Mouse (Mus musculus) limb, embryonic 11.5 days (tissue): ENCODE measurements around the gene Angptl1. TPM values are rescaled to one million over a fixed set of nuclear protein-coding genes. Genes with fewer than 3 reads are reported as not detected.

Experiments
- ATAC-seq: fragments of 200-750 bp; cut with Nextera tagmentation; 2 replicates; pipeline ENCODE4 v1.8.0; 2017; ENCODE audit warnings: low read depth; ENCODE audit not compliant: insufficient number of reproducible peaks, low FRiP score, low TSS enrichment
- DNase-seq: peaks from one replicate; pipeline ENCODE4 v3.0.0-alpha.2; 2015; ENCODE audit warnings: low spot score
- H3K27ac ChIP-seq: fragments of 300-500 bp; sonication (generic); replicated peaks from 2 replicates; pipeline ENCODE4 v1.5.1; 2014; ENCODE audit warnings: low read depth, mild to moderate bottlenecking, low read length
- H3K27me3 ChIP-seq: fragments of 300-500 bp; sonication (generic); 2 replicates; pipeline ENCODE4 v1.6.1; 2014; ENCODE audit warnings: mild to moderate bottlenecking, low read length, mixed read lengths; ENCODE audit not compliant: control insufficient read depth, insufficient read depth
- H3K36me3 ChIP-seq: fragments of 300-500 bp; sonication (generic); 2 replicates; pipeline ENCODE4 v1.6.1; 2014; ENCODE audit warnings: mild to moderate bottlenecking, low read length, moderate library complexity, mixed read lengths; ENCODE audit not compliant: control insufficient read depth, insufficient read depth
- H3K4me1 ChIP-seq: fragments of 300-500 bp; sonication (generic); 2 replicates; pipeline ENCODE4 v1.6.1; 2014; ENCODE audit warnings: low read length, mixed read lengths; ENCODE audit not compliant: control insufficient read depth, insufficient read depth
- H3K4me2 ChIP-seq: fragments of 300-500 bp; sonication (generic); 2 replicates; pipeline ENCODE4 v1.6.1; 2014; ENCODE audit warnings: low read depth, mild to moderate bottlenecking, moderate library complexity; ENCODE audit not compliant: severe bottlenecking
- H3K4me3 ChIP-seq: fragments of 300-500 bp; sonication (generic); 2 replicates; pipeline ENCODE4 v1.5.1; 2014; ENCODE audit warnings: low read depth, low read length
- H3K9ac ChIP-seq: fragments of 300-500 bp; sonication (generic); 2 replicates; pipeline ENCODE4 v1.6.1; 2014; ENCODE audit warnings: mild to moderate bottlenecking, low read length
- H3K9me3 ChIP-seq: fragments of 300-500 bp; sonication (generic); 2 replicates; pipeline ENCODE4 v1.6.1; 2016; ENCODE audit warnings: low read length; ENCODE audit not compliant: control insufficient read depth
- WGBS: fragments of 180-500 bp; shearing (Covaris S2); extraction: QIAGEN DNeasy Blood & Tissue Kit; methylation state at CpG from one replicate; pipeline ENCODE4 v1.1.7; 2014; 5-methylcytosine and 5-hydroxymethylcytosine counted together
- polyA plus RNA-seq: library from polyadenylated mRNA; unstranded; fragments of >200 nt; fragmentation: Nextera tagmentation; extraction: Ambion mirVana; gene quantifications from 2 replicates; pipeline ENCODE4 v1.2.1, GENCODE M21; 2014

Angptl1 gene
- polyA plus RNA-seq: 6.6 and 7.0 TPM in 2 replicates

- no peak within 1 kb of the TSS; the same call in 1 of the 2 replicates for H3K9ac ChIP-seq
- 0 out of 2 replicates have a peak within 1 kb of the TSS, but pooled peaks have one; percentile 9 for H3K4me3 ChIP-seq
- H3K9me3 ChIP-seq: no peaks in the 10 kb centered on the region
- H3K4me2 ChIP-seq: peak within 1 kb of the TSS; percentile 32
- H3K4me1 ChIP-seq: peaks cover 13% of the 10 kb centered on the region
- 25% methylated on average over 4 of the region's 4 CpGs for WGBS
- ATAC-seq (peak; percentile 65; the same call in 1 of the 2 replicates), DNase-seq (peak; percentile 43)
- no peaks in the 10 kb centered on the region; the same call in 1 of the 2 replicates for H3K36me3 ChIP-seq
- H3K27ac ChIP-seq: peak within 1 kb of the TSS; percentile 58
- H3K27me3 ChIP-seq: no peaks in the 10 kb centered on the region
These were observed at the start of gene Angptl1 for GRCm38 (mm10) chr1:156838177-156838576. Gene Angptl1 (plus strand): TSS chr1:156838562.

- H3K9ac ChIP-seq: no peak overlapping the region
These were observed 48.4 kb upstream of the Angptl1 start for GRCm38 (mm10) chr1:156789844-156790490.

GRCm38 (mm10) chr1:156796251-156796650 is 42.1 kb upstream of the Angptl1 start:
- 20% methylated on average over 9 of the region's 9 CpGs for WGBS
- no peak overlapping the region for H3K9ac ChIP-seq

More at GRCm38 (mm10) chr1:156789844-156790490, 48.4 kb upstream of the Angptl1 start:
- no peak overlapping the region for H3K4me2 ChIP-seq
- DNase-seq (no peak), ATAC-seq (no peak)
- H3K27me3 ChIP-seq: no peaks in the 10 kb centered on the region
- 0 out of 2 replicates have a peak, but pooled peaks cover 1% of the 10 kb centered on the region for H3K4me1 ChIP-seq
- no peaks in the 10 kb centered on the region for H3K9me3 ChIP-seq
- H3K4me3 ChIP-seq: no peak overlapping the region
- no peak overlapping the region for H3K27ac ChIP-seq
- H3K36me3 ChIP-seq: no peaks in the 10 kb centered on the region
- WGBS: 32% methylated on average over 5 of the region's 5 CpGs

GRCm38 (mm10) chr1:156801276-156801675 is 37.1 kb upstream of the Angptl1 start:
- no peak for ATAC-seq
- no peaks in the 10 kb centered on the region for H3K27me3 ChIP-seq
- H3K4me1 ChIP-seq: 0 out of 2 replicates have a peak, but pooled peaks cover 2% of the 10 kb centered on the region
- no peak overlapping the region for H3K9ac ChIP-seq
- DNase-seq: no peak
- no peak overlapping the region for H3K27ac ChIP-seq
- H3K36me3 ChIP-seq: no peaks in the 10 kb centered on the region
- H3K4me2 ChIP-seq: no peak overlapping the region
- no peak overlapping the region for H3K4me3 ChIP-seq
- 45% methylated on average over 6 of the region's 6 CpGs for WGBS
- H3K9me3 ChIP-seq: no peaks in the 10 kb centered on the region

More at GRCm38 (mm10) chr1:156796251-156796650, 42.1 kb upstream of the Angptl1 start:
- no peak overlapping the region for H3K27ac ChIP-seq
- 0 out of 2 replicates have a peak, but pooled peaks cover 4% of the 10 kb centered on the region for H3K4me1 ChIP-seq
- H3K9me3 ChIP-seq: no peaks in the 10 kb centered on the region
- H3K27me3 ChIP-seq: no peaks in the 10 kb centered on the region
- peak; percentile 53 for DNase-seq
- no peaks in the 10 kb centered on the region for H3K36me3 ChIP-seq
- no peak overlapping the region for H3K4me3 ChIP-seq
- ATAC-seq: no peak
- no peak overlapping the region for H3K4me2 ChIP-seq

- WGBS: 85% methylated on average over 10 of the region's 10 CpGs
- Histone ChIP-seq H3K4me2 (no peak overlapping the region), H3K36me3 (no peaks in the 10 kb centered on the region), H3K27me3 (no peaks in the 10 kb centered on the region), H3K9ac (no peak overlapping the region), H3K9me3 (no peaks in the 10 kb centered on the region), H3K27ac (no peak overlapping the region), H3K4me3 (no peak overlapping the region), H3K4me1 (no peaks in the 10 kb centered on the region)
- no peak for DNase-seq
- ATAC-seq: no peak
These were observed 30.0 kb upstream of the Angptl1 start for GRCm38 (mm10) chr1:156808332-156808731.

- Histone ChIP-seq H3K36me3 (peaks cover 3% of the 10 kb centered on the region; the same call in 1 of the 2 replicates), H3K4me1 (no peaks in the 10 kb centered on the region), H3K27me3 (no peaks in the 10 kb centered on the region), H3K4me3 (no peak overlapping the region), H3K27ac (no peak overlapping the region), H3K4me2 (no peak overlapping the region), H3K9me3 (no peaks in the 10 kb centered on the region), H3K9ac (no peak overlapping the region)
- 78% methylated on average over 7 of the region's 7 CpGs for WGBS
- no peak for ATAC-seq
- no peak for DNase-seq
These were observed 26.4 kb upstream of the Angptl1 start for GRCm38 (mm10) chr1:156811928-156812327.

GRCm38 (mm10) chr1:156812716-156813115 is 25.6 kb upstream of the Angptl1 start:
- H3K27me3 ChIP-seq: no peaks in the 10 kb centered on the region
- no peak overlapping the region for H3K4me3 ChIP-seq
- peaks cover 6% of the 10 kb centered on the region; the same call in 1 of the 2 replicates for H3K36me3 ChIP-seq
- H3K4me1 ChIP-seq: no peaks in the 10 kb centered on the region
- ATAC-seq (no peak), DNase-seq (no peak)
- no peak overlapping the region for H3K9ac ChIP-seq
- H3K4me2 ChIP-seq: no peak overlapping the region
- WGBS: 46% methylated on average over 8 of the region's 8 CpGs
- H3K27ac ChIP-seq: no peak overlapping the region
- no peaks in the 10 kb centered on the region for H3K9me3 ChIP-seq

GRCm38 (mm10) chr1:156813485-156813884 is 24.9 kb upstream of the Angptl1 start:
- no peak overlapping the region for H3K4me3 ChIP-seq
- WGBS: 65% methylated on average over 6 of the region's 6 CpGs
- no peaks in the 10 kb centered on the region for H3K27me3 ChIP-seq
- DNase-seq (no peak), ATAC-seq (no peak)
- no peak overlapping the region for H3K27ac ChIP-seq
- no peak overlapping the region for H3K9ac ChIP-seq
- H3K36me3 ChIP-seq: peaks cover 9% of the 10 kb centered on the region; the same call in 1 of the 2 replicates
- no peaks in the 10 kb centered on the region for H3K4me1 ChIP-seq
- no peaks in the 10 kb centered on the region for H3K9me3 ChIP-seq
- no peak overlapping the region for H3K4me2 ChIP-seq
